Mouse (Mus musculus) heart, adult 2 months (tissue): ENCODE results near the gene Wipi2. TPM values are rescaled to one million over a fixed set of nuclear protein-coding genes. Genes with fewer than 3 reads are reported as not detected.

ENCODE experiments used
- DNase-seq, 2 experiments: peaks; one replicate each; pipeline ENCODE4 v3.0.0; 2021
- H3K27ac ChIP-seq: fragments of 200-600 bp; 2 replicates; pipeline ENCODE4 v1.8.1; 2022
- H3K27me3 ChIP-seq: fragments of 200-500 bp; 2 replicates; pipeline ENCODE4 v1.6.1; 2012; ENCODE audit warnings: mild to moderate bottlenecking, low read length, inconsistent platforms, mixed read lengths; ENCODE audit not compliant: control insufficient read depth, insufficient read depth
- H3K36me3 ChIP-seq: fragments of 200-500 bp; 2 replicates; pipeline ENCODE4 v1.6.1; 2012; ENCODE audit warnings: low read length, inconsistent platforms; ENCODE audit not compliant: control insufficient read depth, insufficient read depth
- H3K4me1 ChIP-seq: fragments of 200-500 bp; 2 replicates; pipeline ENCODE4 v1.6.1; 2011; ENCODE audit warnings: low read length; ENCODE audit not compliant: control insufficient read depth, insufficient read depth
- H3K4me3 ChIP-seq: fragments of 200-600 bp; 2 replicates; pipeline ENCODE4 v1.8.1; 2022
- H3K79me2 ChIP-seq: fragments of 200-500 bp; replicated peaks from 2 replicates; pipeline ENCODE4 v1.6.1; 2012; ENCODE audit warnings: mild to moderate bottlenecking, inconsistent platforms, low read length, moderate library complexity, mixed read lengths; ENCODE audit not compliant: control insufficient read depth, insufficient read depth
- H3K9ac ChIP-seq: fragments of 200-500 bp; 2 replicates; pipeline ENCODE4 v1.6.1; 2012; ENCODE audit warnings: low read depth, mild to moderate bottlenecking, control low read depth, inconsistent platforms, low read length, mixed read lengths
- CTCF ChIP-seq: fragments of 200-600 bp; IDR thresholded peaks from 2 replicates; pipeline ENCODE4 v1.8.1; 2022; ENCODE audit warnings: antibody characterized with exemption, mild to moderate bottlenecking, moderate library complexity
- EP300 ChIP-seq: fragments of 200-500 bp; IDR thresholded peaks from 2 replicates; pipeline ENCODE4 v1.6.1; 2011; ENCODE audit warnings: low read depth, low read length, control low read depth; ENCODE audit not compliant: insufficient read depth
- POLR2A ChIP-seq: fragments of 200-500 bp; IDR thresholded peaks from 2 replicates; pipeline ENCODE4 v1.6.1; 2011; ENCODE audit warnings: mild to moderate bottlenecking, low read depth, low read length, control low read depth; ENCODE audit not compliant: insufficient read depth
- WGBS: fragments of 180-500 bp; shearing (Covaris S2); methylation state at CpG from one replicate; pipeline ENCODE4 v1.1.7; 2018; 5-methylcytosine and 5-hydroxymethylcytosine counted together
- intact Hi-C: fragments of 180-260 bp; cut with DNase I; formaldehyde crosslinking; loops from one replicate; pipeline ENCODE4 v1.15.1; 2025
- polyA plus RNA-seq: library from polyadenylated mRNA; depleted of rRNA; stranded (reverse); fragments of >200 nt; gene quantifications from 2 replicates; pipeline ENCODE4 v1.2.3, GENCODE M21; 2012
- total RNA-seq, 2 experiments: library from RNA; stranded (reverse); gene quantifications; 2 replicates each; pipeline ENCODE4 v1.2.3; 2021

The Wipi2 gene
- total and polyA plus RNA-seq, 3 experiments, result 24.1 to 43.0 (median 33.2) TPM

DNA sequence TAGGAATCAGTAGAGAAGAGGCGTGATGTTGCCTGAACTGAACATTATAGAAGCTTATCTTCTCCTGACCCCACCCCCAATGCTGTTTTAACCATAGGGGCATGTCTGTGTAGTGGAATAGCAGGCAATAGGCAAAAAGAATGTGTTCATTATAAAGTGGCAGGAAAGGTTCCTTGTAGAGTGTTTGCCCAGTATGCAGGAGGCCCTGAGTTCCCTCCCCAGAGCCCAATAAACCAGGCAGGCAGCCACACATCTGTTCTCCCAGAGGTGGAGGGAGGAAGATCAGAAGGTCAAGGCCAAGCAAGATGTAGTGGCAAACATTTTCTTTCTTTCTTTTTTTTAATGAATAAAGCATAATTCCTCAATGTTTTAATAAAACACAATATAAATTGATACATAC lies 5.4 kb upstream of the Wipi2 start:
- 56% methylated on average over 1 of the region's 1 CpGs for WGBS
- Histone ChIP-seq H3K9ac (no peak overlapping the region), H3K36me3 (no peaks in the 10 kb centered on the region), H3K79me2 (no peaks in the 10 kb centered on the region), H3K27me3 (no peaks in the 10 kb centered on the region), H3K4me3 (no peak overlapping the region), H3K4me1 (no peaks in the 10 kb centered on the region), H3K27ac (no peak overlapping the region)
- DNase-seq, result no peak
- TF ChIP-seq EP300 (no peak), POLR2A (no peak), CTCF (no peak)
- intact Hi-C loops, result loop anchor here (5.0 kb wide), 1 partner anchor 120 kb away; no protein-coding TSS in a partner anchor

DNA sequence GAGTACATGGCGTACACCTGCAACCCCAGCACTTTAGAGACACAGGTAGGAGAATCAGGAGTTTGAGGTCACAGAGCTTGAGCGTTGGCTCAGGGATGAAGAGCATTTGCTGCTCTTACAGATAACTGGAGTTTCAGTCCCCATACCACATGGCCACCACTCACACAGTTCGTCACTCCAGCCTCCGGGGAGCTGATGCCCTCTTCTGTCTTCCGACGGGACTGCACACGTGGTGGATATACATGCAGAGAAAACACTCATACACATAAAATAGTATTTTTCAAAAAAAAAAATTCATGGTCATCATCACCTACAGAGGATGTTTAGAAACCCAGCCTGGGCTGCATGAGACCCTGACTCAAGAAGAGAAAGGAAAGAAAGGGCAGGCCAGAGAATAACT lies 4.4 kb upstream of the Wipi2 start:
- whole genome bisulfite sequencing, result 88% methylated on average over 7 of the region's 7 CpGs
- H3K36me3 ChIP-seq, result no peaks in the 10 kb centered on the region
- intact Hi-C loops, result loop anchor here (5.0 kb wide), 1 partner anchor 121 kb away; no protein-coding TSS in a partner anchor

DNA sequence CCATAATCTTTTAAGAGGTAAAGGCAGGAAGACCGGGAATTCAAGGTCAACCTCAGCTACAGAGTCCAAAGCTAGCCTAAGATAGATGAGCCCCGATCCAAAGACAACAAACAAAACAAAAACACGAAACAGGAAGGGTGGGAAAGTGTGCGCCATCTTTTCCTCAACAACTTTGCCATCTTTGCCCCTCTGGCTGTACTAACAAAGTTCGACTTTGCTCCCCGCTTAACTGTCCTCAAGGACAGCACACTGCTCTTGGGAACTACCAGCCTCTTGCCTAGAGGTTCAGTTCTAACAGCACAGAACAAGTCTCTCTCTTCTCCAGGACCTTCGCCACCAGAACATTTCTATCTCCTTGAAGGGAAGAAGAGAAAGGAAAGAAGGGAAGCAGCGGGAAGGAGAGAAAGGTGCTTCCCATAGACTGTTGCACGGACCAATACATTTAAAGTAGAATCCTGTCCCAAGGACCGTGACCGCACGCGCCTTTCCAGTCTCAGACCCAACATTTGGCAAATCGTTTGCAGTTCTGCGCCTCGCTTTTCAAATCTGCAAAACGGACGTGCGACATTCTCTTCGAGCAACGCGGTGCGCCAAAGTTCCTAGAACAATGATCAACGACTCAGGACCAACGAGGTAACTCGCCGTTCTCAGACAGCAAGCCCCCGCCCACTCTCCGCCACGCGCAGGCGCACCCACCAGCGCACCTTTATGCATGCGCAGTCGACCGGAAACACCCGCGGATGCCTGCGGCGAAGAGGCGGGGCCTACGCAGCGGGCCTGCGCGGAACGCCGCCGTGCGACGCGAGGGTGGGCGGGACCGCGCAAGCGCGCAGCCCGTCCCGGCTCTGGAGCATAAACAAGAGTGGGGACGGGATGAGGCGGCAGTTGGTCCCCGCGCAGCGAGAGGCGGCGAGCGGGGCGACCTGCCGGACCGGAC lies 1.5 kb downstream of the Wipi2 start:
- H3K27me3 ChIP-seq, result no peaks in the 10 kb centered on the region
- H3K79me2 ChIP-seq, result 0 out of 2 replicates have a peak, but pooled peaks cover 1% of the 10 kb centered on the region
- intact Hi-C loops, result no loop called here
- H3K9ac ChIP-seq, result peak overlapping the region; percentile 90
- TF ChIP-seq POLR2A (peak; percentile 98), EP300 (no peak; the same call in 1 of the 2 replicates)
- peaks cover 4% of the 10 kb centered on the region for H3K4me1 ChIP-seq
- H3K27ac ChIP-seq, result peak overlapping the region; percentile 89
- under 1% methylated on average over 65 of the region's 69 CpGs for WGBS
- H3K4me3 ChIP-seq, result peak overlapping the region; percentile 98
- peak; percentile 98 for DNase-seq
- H3K36me3 ChIP-seq, result no peaks in the 10 kb centered on the region

More for the DNA sequence above, 4.4 kb upstream of the Wipi2 start:
- no peak overlapping the region for H3K4me3 ChIP-seq
- no peak overlapping the region for H3K9ac ChIP-seq
- no peaks in the 10 kb centered on the region for H3K27me3 ChIP-seq
- no peak for TF ChIP-seq CTCF
- no peak for TF ChIP-seq POLR2A
- no peak for TF ChIP-seq EP300
- H3K27ac ChIP-seq, result no peak overlapping the region
- no peaks in the 10 kb centered on the region for H3K4me1 ChIP-seq
- DNase-seq, result no peak
- H3K79me2 ChIP-seq, result no peaks in the 10 kb centered on the region

DNA sequence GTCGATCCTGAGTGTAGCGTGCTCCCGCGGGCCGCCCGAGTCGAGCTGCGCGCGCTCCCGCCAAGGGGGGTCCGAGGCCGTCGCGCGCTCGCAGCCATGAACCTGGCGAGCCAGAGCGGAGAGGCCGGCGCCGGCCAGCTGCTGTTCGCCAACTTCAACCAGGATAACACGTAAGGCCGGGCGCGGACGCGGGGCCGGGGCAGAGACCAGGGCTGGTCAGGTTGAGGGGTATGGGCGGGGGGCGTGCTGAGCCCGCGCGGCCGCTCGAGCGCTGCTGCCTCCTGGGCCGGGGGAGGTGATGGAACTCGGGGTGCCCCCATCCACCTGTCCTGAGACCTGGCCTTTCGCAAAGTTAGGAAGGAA lies 2.1 kb downstream of the Wipi2 start:
- H3K27me3 ChIP-seq, result no peaks in the 10 kb centered on the region
- intact Hi-C loops, result loop anchor here (10.0 kb wide), 1 partner anchor 265 kb away; no protein-coding TSS in a partner anchor

DNA sequence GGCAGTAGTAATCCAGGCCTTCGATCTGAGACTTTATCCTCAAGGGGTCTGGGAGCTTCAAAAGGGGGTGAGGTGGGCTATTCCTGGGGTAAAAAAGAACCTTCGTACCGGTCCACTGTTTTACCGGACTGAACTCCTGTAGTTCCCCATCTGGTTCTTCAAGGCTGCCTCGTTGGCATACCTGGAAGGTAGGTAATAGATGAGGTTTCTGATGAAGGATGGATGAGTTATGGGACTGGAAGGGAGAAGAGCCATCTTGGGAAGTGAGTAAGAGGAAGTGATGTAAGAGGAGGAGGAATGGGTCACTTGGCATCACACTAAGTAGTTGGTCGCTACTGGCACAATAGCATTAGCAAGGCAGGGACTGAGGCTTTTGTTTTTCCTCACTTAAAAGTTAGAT lies 2.7 kb downstream of the Wipi2 start:
- TF ChIP-seq CTCF (no peak), POLR2A (no peak), EP300 (no peak)
- Histone ChIP-seq H3K36me3 (no peaks in the 10 kb centered on the region), H3K4me1 (peaks cover 4% of the 10 kb centered on the region), H3K27me3 (no peaks in the 10 kb centered on the region), H3K27ac (peak overlapping the region; percentile 89), H3K4me3 (peak overlapping the region; percentile 98), H3K79me2 (0 out of 2 replicates have a peak, but pooled peaks cover 1% of the 10 kb centered on the region), H3K9ac (peak overlapping the region; percentile 90)
- DNase-seq, result no peak
- intact Hi-C loops, result loop anchor here (10.0 kb wide), 1 partner anchor 265 kb away; no protein-coding TSS in a partner anchor
- WGBS, result 7% methylated on average over 6 of the region's 6 CpGs

More for the DNA sequence above, 2.1 kb downstream of the Wipi2 start:
- H3K4me3 ChIP-seq, result peak overlapping the region; percentile 98
- peak overlapping the region; percentile 89 for H3K27ac ChIP-seq
- DNase-seq, result no peak
- peak overlapping the region; percentile 90 for H3K9ac ChIP-seq
- WGBS, result under 1% methylated on average over 40 of the region's 41 CpGs
- 0 out of 2 replicates have a peak, but pooled peaks cover 1% of the 10 kb centered on the region for H3K79me2 ChIP-seq
- H3K36me3 ChIP-seq, result no peaks in the 10 kb centered on the region
- no peak for TF ChIP-seq CTCF
- TF ChIP-seq EP300, result no peak
- no peak for TF ChIP-seq POLR2A
- peaks cover 4% of the 10 kb centered on the region for H3K4me1 ChIP-seq

DNA sequence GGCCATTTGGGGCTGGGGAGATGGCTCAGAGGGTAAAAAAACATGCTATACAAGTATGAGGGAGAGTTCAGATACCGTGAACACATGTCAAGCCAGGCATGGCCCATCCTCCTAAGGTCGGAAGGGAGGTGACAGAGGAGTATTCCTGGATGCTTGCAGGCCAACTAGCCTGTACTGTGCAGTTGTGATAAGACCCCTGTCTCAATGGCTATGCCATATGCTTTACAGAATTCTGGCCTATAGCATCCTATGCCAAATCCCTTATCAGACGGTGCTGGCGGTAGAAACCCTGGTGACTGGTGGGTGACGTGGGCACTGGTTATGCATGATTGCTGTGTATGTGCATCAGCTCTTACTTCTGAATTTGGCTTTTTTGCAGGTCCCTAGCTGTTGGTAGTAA lies 10.3 kb downstream of the Wipi2 start:
- intact Hi-C loops, result loop anchor here (10.0 kb wide), 1 partner anchor 273 kb away; no protein-coding TSS in a partner anchor
- Histone ChIP-seq H3K4me3 (no peak overlapping the region), H3K27me3 (no peaks in the 10 kb centered on the region), H3K79me2 (peaks cover 2% of the 10 kb centered on the region), H3K9ac (no peak overlapping the region), H3K4me1 (no peaks in the 10 kb centered on the region), H3K27ac (no peak overlapping the region), H3K36me3 (no peaks in the 10 kb centered on the region)
- DNase-seq, result no peak
- no peak for TF ChIP-seq POLR2A
- no peak for TF ChIP-seq EP300
- TF ChIP-seq CTCF, result no peak
- 82% methylated on average over 5 of the region's 5 CpGs for WGBS
